Mouse (Mus musculus) E14TG2a.4 (cell line): ENCODE results near the gene Snrpc.

Experiments
- CTCF ChIP-seq: conservative IDR thresholded peaks from 2 replicates; pipeline ENCODE4 v1.5.1; 2014; ENCODE audit warnings: low read length
- NANOG ChIP-seq: IDR thresholded peaks from 2 replicates; pipeline ENCODE4 v1.6.1; 2014; ENCODE audit warnings: borderline replicate concordance, low read length, mixed read lengths

DNA sequence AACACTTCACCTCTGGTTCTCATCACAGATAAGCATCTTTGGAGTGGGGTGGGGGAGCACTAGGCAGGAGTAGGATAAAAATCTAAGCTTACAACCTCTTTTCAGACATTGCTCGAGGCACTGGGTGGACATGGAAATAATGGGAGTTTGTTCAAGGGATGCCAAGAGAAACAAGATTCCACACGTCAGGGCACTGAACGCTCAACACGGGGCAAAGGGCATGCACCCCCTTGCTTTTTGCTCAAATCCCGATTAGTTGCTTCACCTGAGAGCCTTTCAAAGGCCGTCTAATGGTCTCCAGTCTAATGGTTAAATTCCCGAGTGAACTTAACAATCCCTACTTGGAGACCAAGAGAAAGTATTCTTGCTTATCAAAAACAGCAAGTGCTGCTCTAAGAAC, 18.9 kb upstream of the Snrpc start:
- no peak for TF ChIP-seq CTCF
- no peak for TF ChIP-seq NANOG
